Mouse (Mus musculus): ENCODE measurements around the gene Gm49405.

DNA sequence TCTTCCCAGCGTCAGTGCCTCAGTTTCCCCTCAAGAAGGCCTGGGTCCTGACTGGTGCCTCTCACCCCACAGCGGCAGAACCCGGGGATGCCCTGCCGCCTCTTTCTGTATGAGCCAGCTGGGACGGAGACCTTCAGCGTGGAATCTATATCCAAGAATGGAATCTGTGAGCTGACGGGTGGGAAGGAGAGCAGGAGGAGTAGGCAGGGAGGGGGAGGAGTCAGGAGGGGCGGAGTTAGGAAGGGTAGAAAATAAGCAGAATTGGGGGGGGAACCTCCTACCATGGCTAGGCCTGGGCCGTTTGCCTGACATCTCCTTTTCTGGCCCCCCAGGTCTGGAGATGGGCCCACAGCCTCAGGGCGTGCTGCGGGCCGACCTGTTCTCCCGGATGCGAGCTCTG lies 12.4 kb upstream of the Gm49405 start:
- TF ChIP-seq POLR2A (IDR thresholded peaks at IDR 0.05; ENCODE audit: extremely low read depth, insufficient read depth, low read length) (no peak), CTCF (IDR thresholded peaks at IDR 0.05; ENCODE audit: extremely low read depth, insufficient read depth, low read length) (no peak)

Measured in cortical plate, adult 2 months (tissue).